Mouse (Mus musculus) thymus, postnatal 0 days (tissue): Measurements from ENCODE around the gene Cfap54. TPM values are rescaled to one million over a fixed set of nuclear protein-coding genes. Genes with fewer than 3 reads are reported as not detected.

ENCODE experiments used
- DNase-seq: peaks from one replicate; pipeline ENCODE4 v3.0.0-alpha.2; 2015; ENCODE audit warnings: low spot score
- polyA plus RNA-seq: library from polyadenylated mRNA; unstranded; fragments of >200 nt; fragmentation: Nextera tagmentation; extraction: Ambion mirVana; gene quantifications from 2 replicates; pipeline ENCODE4 v1.2.1, GENCODE M21; 2015

The Cfap54 gene
- polyA plus RNA-seq, 1 experiment from 2014 or later: 0.68 TPM

DNA sequence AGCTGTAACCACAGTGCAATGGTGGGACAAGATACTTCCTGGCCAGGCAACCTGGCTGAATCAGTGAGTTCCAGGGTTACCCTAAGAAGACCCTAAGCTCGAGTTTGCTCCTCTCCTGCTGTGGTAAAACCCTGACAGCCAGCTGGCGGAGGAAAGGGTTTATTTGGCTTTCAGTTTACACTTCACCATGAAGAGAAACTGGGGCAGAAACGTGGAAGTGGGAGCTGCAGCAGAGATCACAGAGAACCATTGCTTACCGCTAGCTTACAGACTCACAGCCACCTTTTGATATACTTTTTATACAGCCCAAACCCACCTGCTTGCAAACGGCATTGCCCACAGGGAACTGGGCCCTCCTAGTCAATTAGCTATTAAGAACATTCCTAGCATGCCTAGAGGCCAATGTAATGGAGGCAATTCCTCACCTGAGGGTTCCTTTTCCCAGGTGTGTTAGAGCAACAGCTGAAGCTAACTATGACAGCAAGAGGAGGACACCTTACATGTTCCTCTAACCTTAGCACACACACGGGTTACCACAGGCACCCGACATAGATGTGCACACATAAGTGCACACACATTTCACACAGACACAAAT lies 16.9 kb upstream of the Cfap54 start:
- peak; percentile 84 for DNase-seq

GRCm38 (mm10) chr10:93097439-93097838 lies 16.0 kb upstream of the Cfap54 start:
- no peak for DNase-seq

DNA sequence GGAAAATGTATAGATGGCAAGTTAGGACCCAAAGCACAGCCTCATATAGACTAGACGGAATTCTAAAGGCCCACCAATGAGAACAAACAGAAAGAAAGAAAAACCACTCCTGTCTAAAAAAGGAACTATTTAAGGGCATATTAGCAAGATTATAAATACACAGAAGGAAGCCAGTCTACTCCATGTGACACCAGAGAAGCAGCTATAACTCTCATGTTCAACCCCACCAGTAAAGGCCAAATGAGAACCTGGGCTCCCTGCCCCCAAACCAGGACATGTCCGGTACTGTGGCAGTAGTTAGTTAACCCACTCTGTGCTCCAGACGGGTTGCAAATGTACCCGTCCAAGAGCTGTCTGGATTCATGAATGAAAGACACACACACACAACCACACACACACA lies 14.4 kb upstream of the Cfap54 start:
- DNase-seq: no peak

- DNase-seq: no peak
These were observed 13.7 kb upstream of the Cfap54 start for GRCm38 (mm10) chr10:93094957-93095580.

GRCm38 (mm10) chr10:93091928-93092327 lies 10.5 kb upstream of the Cfap54 start:
- DNase-seq: no peak

GRCm38 (mm10) chr10:93090241-93090640 lies 8.8 kb upstream of the Cfap54 start:
- DNase-seq: no peak

- DNase-seq: no peak
These were observed 7.1 kb upstream of the Cfap54 start for GRCm38 (mm10) chr10:93088396-93089048.

- DNase-seq: no peak
These were observed 6.1 kb upstream of the Cfap54 start for GRCm38 (mm10) chr10:93087504-93087903.

- DNase-seq: peak; percentile 72
These were observed 2.5 kb upstream of the Cfap54 start for GRCm38 (mm10) chr10:93083963-93084340.

- peak; percentile 56 for DNase-seq
These were observed 2.0 kb upstream of the Cfap54 start for GRCm38 (mm10) chr10:93083198-93083962.

DNA sequence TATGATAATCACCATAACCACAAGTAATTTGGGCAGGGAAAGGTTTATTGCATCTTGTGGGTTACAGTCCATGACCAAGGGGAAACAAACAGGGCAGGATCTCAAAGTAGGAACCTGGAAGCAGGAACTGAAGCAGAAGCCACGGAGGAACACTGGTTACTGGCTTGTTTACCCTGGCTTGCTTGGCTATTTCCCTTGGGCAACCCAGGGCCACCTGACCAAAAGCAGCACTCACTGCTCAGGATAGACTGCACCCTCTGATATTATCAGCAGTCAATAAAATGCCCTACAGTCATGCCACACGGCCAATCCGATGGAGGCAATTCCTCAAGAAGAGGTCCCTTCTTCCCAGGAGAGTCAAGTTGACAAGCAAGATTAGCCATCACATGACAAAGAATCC lies 1.9 kb downstream of the Cfap54 start:
- DNase-seq: no peak

DNA sequence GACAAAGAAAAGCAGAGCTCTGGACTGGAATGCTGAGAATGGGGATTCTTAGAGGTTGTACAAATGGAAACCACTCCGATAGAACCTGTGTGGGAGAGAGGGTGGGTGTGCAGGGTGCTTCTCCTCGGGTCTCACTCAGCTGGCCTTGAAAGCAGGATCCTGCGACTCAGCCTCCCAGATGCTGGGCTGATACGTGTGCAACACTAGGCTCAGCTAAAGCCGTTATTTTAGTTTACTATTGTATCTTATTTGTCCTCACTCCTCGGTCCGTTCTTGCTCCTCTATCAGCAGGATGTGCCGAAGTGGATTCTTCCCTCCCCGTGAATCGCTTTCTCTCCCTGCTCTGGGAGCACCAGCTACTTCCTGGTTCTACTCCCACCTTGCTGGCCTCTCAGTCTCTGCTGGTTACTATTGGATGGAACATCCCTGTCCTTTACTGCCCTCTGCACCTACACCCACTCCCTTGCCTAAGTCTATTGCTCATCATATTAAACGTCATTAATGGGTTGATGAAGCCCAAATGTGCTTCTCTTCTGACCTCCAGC lies 3.4 kb downstream of the Cfap54 start:
- DNase-seq: no peak

DNA sequence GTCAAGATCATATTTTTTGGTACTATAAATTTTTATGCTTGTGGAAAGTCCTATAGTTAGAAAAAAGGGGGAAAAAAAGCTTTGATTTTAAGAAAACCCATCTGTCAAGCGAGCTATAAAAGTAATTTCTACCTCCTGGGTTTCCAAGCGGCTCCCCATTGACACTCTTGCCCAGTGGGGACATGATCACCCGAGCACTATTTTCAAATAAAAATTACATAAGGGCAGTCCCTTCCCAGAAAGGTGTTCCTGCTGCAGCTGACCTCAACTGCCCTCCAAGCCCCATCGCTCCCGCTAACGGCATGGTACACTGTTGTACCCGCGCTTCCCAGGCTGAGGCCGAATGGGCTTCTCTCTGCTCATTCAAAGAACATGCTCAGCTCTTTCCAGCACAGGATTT lies 5.0 kb downstream of the Cfap54 start:
- DNase-seq: no peak

- DNase-seq: no peak
These were observed 5.6 kb downstream of the Cfap54 start for GRCm38 (mm10) chr10:93075856-93076255.

GRCm38 (mm10) chr10:93072769-93073168 lies 8.6 kb downstream of the Cfap54 start:
- DNase-seq: no peak

- DNase-seq: no peak
These were observed 9.7 kb downstream of the Cfap54 start for GRCm38 (mm10) chr10:93071753-93072152.

- peak; percentile 93 for DNase-seq
These were observed 11.1 kb downstream of the Cfap54 start for GRCm38 (mm10) chr10:93070121-93070898.

- no peak for DNase-seq
These were observed 11.7 kb downstream of the Cfap54 start for GRCm38 (mm10) chr10:93069721-93070120.

DNA sequence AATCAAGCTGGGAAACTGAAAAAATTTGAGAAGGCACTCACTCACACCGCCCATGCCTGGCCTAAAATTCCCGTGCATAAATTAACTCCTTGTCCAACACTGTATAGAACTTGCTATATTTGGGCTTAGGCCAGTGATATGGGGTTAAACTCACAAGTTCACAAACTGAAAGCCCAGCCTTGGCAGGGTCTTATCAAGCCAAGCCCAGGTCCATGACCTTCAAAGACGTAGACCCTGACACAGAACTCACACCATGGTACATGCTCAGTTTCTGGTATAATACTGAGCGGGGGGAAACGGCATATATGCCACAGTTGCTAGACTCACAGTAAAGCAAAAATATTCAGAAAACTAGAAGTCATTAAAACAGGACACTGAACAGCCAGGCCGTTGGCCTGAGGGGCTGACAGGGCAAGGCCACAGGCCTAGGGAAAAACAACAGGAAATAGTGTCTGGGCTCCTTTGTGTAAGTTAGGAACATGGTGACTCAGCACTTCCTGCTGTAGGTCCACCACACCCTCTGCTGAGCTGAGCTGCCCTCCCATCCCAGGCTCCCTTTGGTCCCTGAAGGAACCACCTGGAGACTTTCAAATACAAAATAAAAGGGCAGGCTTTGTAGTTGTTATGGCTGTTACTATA lies 12.3 kb downstream of the Cfap54 start:
- DNase-seq: peak; percentile 43

- DNase-seq: no peak
These were observed 16.4 kb downstream of the Cfap54 start for GRCm38 (mm10) chr10:93064973-93065372.

GRCm38 (mm10) chr10:93063576-93063975 lies 17.8 kb downstream of the Cfap54 start:
- DNase-seq: no peak
